Mouse (Mus musculus) CH12.LX (cell line): Measurements from ENCODE around the gene Glb1.

Experiments
- CTCF ChIP-seq, 2 experiments: IDR thresholded peaks in 1 of 2; conservative IDR thresholded peaks in 1 of 2; 2 replicates each; pipeline ENCODE4 v1.5.1; 2011 to 2012; ENCODE audit warnings: low read depth in 2 of 2, low read length in 2 of 2, improper control_type of control experiment in 1 of 2, inconsistent platforms in 1 of 2, mild to moderate bottlenecking in 1 of 2, moderate library complexity in 1 of 2
- EP300 ChIP-seq: IDR thresholded peaks from 2 replicates; pipeline ENCODE4 v1.6.1; 2011; ENCODE audit warnings: low read length, improper control_type of control experiment
- GABPA ChIP-seq: IDR thresholded peaks from 2 replicates; pipeline ENCODE4 v1.6.1; 2012; ENCODE audit warnings: low read depth, low read length, improper control_type of control experiment, inconsistent platforms; ENCODE audit not compliant: insufficient replicate concordance
- KAT2A ChIP-seq: IDR thresholded peaks from 2 replicates; pipeline ENCODE4 v1.6.1; 2012; ENCODE audit warnings: low read length, improper control_type of control experiment, inconsistent platforms; ENCODE audit not compliant: insufficient replicate concordance
- MYC ChIP-seq: IDR thresholded peaks from 2 replicates; pipeline ENCODE4 v1.6.1; 2011; ENCODE audit warnings: low read depth, mild to moderate bottlenecking, improper control_type of control experiment, low read length
- NELFE ChIP-seq: IDR thresholded peaks from 2 replicates; pipeline ENCODE4 v1.6.1; 2011; ENCODE audit warnings: low read depth, low read length, improper control_type of control experiment
- POLR2A ChIP-seq: IDR thresholded peaks from 2 replicates; pipeline ENCODE4 v1.6.1; 2011; ENCODE audit warnings: low read depth, mild to moderate bottlenecking, improper control_type of control experiment, low read length
- POLR2AphosphoS2 ChIP-seq: IDR thresholded peaks from 2 replicates; pipeline ENCODE4 v1.6.1; 2011; ENCODE audit warnings: low read depth, low read length, improper control_type of control experiment
- SIN3A ChIP-seq: IDR thresholded peaks from 2 replicates; pipeline ENCODE4 v1.6.1; 2012; ENCODE audit warnings: low read length, improper control_type of control experiment, inconsistent platforms
- USF1 ChIP-seq: IDR thresholded peaks from 2 replicates; pipeline ENCODE4 v1.6.1; 2014; ENCODE audit warnings: low read depth, mild to moderate bottlenecking, inconsistent platforms, low read length, improper control_type of control experiment
- ZNF384 ChIP-seq: IDR thresholded peaks from 2 replicates; pipeline ENCODE4 v1.6.1; 2012; ENCODE audit warnings: low read depth, low read length, improper control_type of control experiment, inconsistent platforms

DNA sequence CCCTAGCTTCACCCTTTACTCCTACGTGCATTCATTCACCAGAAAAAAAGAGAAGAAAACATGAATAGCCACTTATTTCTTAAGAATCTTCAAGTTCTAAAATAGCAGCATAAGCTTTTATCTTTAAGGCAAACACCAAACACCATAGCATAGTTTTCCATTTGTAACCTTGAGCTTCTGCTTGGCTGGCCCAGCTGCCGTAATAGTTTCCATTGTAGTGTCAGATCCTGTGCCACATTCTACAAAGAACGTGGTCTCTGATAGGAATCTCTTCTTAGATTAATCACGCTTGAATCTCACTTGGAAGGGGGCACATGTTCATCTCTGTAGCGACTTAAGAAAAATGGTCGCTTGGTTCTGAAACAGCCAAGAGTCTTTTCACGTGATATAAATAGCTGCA lies 50.7 kb downstream of the Glb1 start:
- TF ChIP-seq ZNF384 (no peak), CTCF (conservative IDR thresholded peaks at IDR 0.05 in 1 of 2, IDR thresholded peaks at IDR 0.05 in 1 of 2; ENCODE audit: low read depth in 2 of 2, low read length in 2 of 2) (no peak), POLR2AphosphoS2 (no peak), POLR2A (no peak), GABPA (no peak), MYC (0 out of 2 replicates have a peak, but pooled peaks have one; percentile 24), NELFE (no peak), EP300 (peak; percentile 80), KAT2A (no peak), SIN3A (no peak), USF1 (no peak)
